Mouse (Mus musculus) liver, embryonic 16.5 days (tissue): ENCODE measurements around the gene Mkrn2os. TPM values are rescaled to one million over a fixed set of nuclear protein-coding genes. Genes with fewer than 3 reads are reported as not detected.
A peak's percentile ranks its signal among the peaks of the same experiment; 100 is the strongest.

Source experiments
- ATAC-seq: fragments of 200-750 bp; cut with Nextera tagmentation; 2 replicates; pipeline ENCODE4 v1.8.0; 2017; ENCODE audit warnings: low read depth, mild to moderate bottlenecking, moderate number of reproducible peaks, moderate library complexity
- H3K27ac ChIP-seq: fragments of 300-500 bp; sonication (generic); 2 replicates; pipeline ENCODE4 v1.5.1; 2014; ENCODE audit warnings: mild to moderate bottlenecking, low read length
- H3K27me3 ChIP-seq: fragments of 300-500 bp; sonication (generic); 2 replicates; pipeline ENCODE4 v1.6.1; 2014; ENCODE audit warnings: low read depth, low read length, mixed read lengths; ENCODE audit not compliant: control insufficient read depth, insufficient read depth
- H3K36me3 ChIP-seq: fragments of 300-500 bp; sonication (generic); 2 replicates; pipeline ENCODE4 v1.6.1; 2014; ENCODE audit warnings: mild to moderate bottlenecking; ENCODE audit not compliant: control insufficient read depth, insufficient read depth
- H3K4me1 ChIP-seq: fragments of 300-500 bp; sonication (generic); 2 replicates; pipeline ENCODE4 v1.6.1; 2014; ENCODE audit warnings: low read depth, low read length, mixed read lengths; ENCODE audit not compliant: control insufficient read depth
- H3K4me2 ChIP-seq: fragments of 300-500 bp; sonication (generic); 2 replicates; pipeline ENCODE4 v1.6.1; 2014; ENCODE audit warnings: low read depth, low read length, mixed read lengths
- H3K4me3 ChIP-seq: fragments of 300-500 bp; sonication (generic); 2 replicates; pipeline ENCODE4 v1.5.1; 2014; ENCODE audit warnings: low read depth, mild to moderate bottlenecking, low read length
- H3K9ac ChIP-seq: fragments of 300-500 bp; sonication (generic); 2 replicates; pipeline ENCODE4 v1.6.1; 2014; ENCODE audit warnings: low read depth, low read length
- H3K9me3 ChIP-seq: fragments of 300-500 bp; sonication (generic); replicated peaks from 2 replicates; pipeline ENCODE4 v1.6.1; 2016; ENCODE audit warnings: low read length; ENCODE audit not compliant: control insufficient read depth
- WGBS: fragments of 180-500 bp; shearing (Covaris S2); extraction: QIAGEN DNeasy Blood & Tissue Kit; methylation state at CpG from one replicate; pipeline ENCODE4 v1.1.7; 2014; ENCODE audit not compliant: insufficient replicate concordance; 5-methylcytosine and 5-hydroxymethylcytosine counted together
- polyA plus RNA-seq: library from polyadenylated mRNA; unstranded; fragments of >200 nt; fragmentation: Nextera tagmentation; extraction: Ambion mirVana; gene quantifications from 2 replicates; pipeline ENCODE4 v1.2.1, GENCODE M21; 2015

Gene Mkrn2os
- polyA plus RNA-seq, 1 experiment from 2014 or later = 12.5 TPM

DNA sequence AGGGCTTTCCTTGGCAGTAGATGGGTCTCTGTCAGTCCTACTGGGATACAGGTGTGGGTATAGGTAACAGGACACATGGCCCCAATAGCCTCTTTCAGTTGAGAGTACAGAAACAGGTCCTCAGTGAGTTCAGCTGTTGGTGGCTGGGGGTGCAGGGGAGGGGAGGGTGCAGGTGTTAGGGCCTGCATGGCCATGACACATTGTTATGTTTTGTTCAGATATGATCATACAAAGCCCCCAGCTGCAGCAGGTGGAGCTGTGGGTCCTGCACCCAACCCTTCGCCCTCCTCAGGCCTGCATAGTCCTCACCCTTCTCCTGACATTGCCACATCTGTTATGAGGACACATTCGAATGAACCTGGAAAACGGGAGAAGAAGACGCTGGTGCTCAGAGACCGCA is 17.9 kb upstream of the Mkrn2os start:
- Histone ChIP-seq H3K4me2 (no peak overlapping the region), H3K9me3 (no peaks in the 10 kb centered on the region), H3K4me1 (no peaks in the 10 kb centered on the region), H3K9ac (no peak overlapping the region), H3K4me3 (no peak overlapping the region), H3K27me3 (no peaks in the 10 kb centered on the region), H3K27ac (no peak overlapping the region), H3K36me3 (peaks cover 8% of the 10 kb centered on the region)
- ATAC-seq = no peak
- 78% methylated on average over 5 of the region's 5 CpGs for WGBS

- H3K27me3 ChIP-seq = no peaks in the 10 kb centered on the region
- no peak overlapping the region for H3K27ac ChIP-seq
- H3K4me1 ChIP-seq = no peaks in the 10 kb centered on the region
- H3K4me2 ChIP-seq = no peak overlapping the region
- no peak for ATAC-seq
- 67% methylated on average over 3 of the region's 3 CpGs for WGBS
- no peak overlapping the region for H3K4me3 ChIP-seq
- H3K36me3 ChIP-seq = peaks cover 4% of the 10 kb centered on the region; the same call in 1 of the 2 replicates
- no peak overlapping the region for H3K9ac ChIP-seq
- H3K9me3 ChIP-seq = no peaks in the 10 kb centered on the region
These were observed 16.7 kb upstream of the Mkrn2os start for GRCm38 (mm10) chr6:115609121-115609520.

GRCm38 (mm10) chr6:115607429-115607828 is 15.1 kb upstream of the Mkrn2os start:
- no peak overlapping the region for H3K4me3 ChIP-seq
- WGBS = 68% methylated on average over 4 of the region's 4 CpGs

DNA sequence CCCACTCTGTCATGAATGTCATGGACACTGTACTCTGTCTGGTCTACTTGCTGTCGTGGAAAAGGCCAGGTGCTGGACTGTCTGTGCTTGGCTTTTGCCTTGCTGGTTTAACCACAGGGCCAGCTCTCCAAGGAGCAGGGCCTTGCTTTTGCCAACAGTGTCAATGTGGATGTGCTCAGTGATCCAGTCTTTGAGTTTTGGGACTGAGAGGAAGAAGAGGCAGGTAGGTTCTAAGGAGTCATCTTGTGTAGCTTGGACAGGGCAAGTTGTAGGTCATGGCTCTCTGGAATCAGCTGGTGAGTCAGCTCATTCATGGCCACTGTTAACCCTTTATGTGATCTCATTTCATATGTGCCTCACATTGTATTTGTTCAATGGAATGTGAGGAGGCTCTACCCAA is 14.1 kb upstream of the Mkrn2os start:
- ATAC-seq = no peak
- Histone ChIP-seq H3K27ac (no peak overlapping the region), H3K27me3 (no peaks in the 10 kb centered on the region), H3K4me1 (peaks cover 8% of the 10 kb centered on the region), H3K4me3 (no peak overlapping the region), H3K36me3 (peaks cover 4% of the 10 kb centered on the region; the same call in 1 of the 2 replicates), H3K4me2 (no peak overlapping the region), H3K9ac (no peak overlapping the region), H3K9me3 (no peaks in the 10 kb centered on the region)
- 74% methylated on average over 1 of the region's 1 CpGs for WGBS

More at GRCm38 (mm10) chr6:115607429-115607828, 15.1 kb upstream of the Mkrn2os start:
- Histone ChIP-seq H3K4me2 (no peak overlapping the region), H3K9ac (no peak overlapping the region), H3K27me3 (no peaks in the 10 kb centered on the region), H3K36me3 (peaks cover 4% of the 10 kb centered on the region; the same call in 1 of the 2 replicates), H3K4me1 (peaks cover 7% of the 10 kb centered on the region), H3K9me3 (no peaks in the 10 kb centered on the region), H3K27ac (no peak overlapping the region)
- no peak for ATAC-seq

GRCm38 (mm10) chr6:115601715-115602523 is 9.5 kb upstream of the Mkrn2os start, which contains the start of gene Mkrn2:
Gene Mkrn2, plus strand, starts transcription at chr6:115601902.
- WGBS = under 1% methylated on average over 59 of the region's 61 CpGs

GRCm38 (mm10) chr6:115601322-115601714 is 8.9 kb upstream of the Mkrn2os start:
- H3K4me1 ChIP-seq = peaks cover 8% of the 10 kb centered on the region
- no peak overlapping the region for H3K27ac ChIP-seq
- peaks cover 2% of the 10 kb centered on the region; the same call in 1 of the 2 replicates for H3K9me3 ChIP-seq
- peak overlapping the region; percentile 84 for H3K4me3 ChIP-seq
- H3K4me2 ChIP-seq = peak overlapping the region; percentile 87
- no peaks in the 10 kb centered on the region for H3K27me3 ChIP-seq
- no peak overlapping the region for H3K9ac ChIP-seq
- no peaks in the 10 kb centered on the region for H3K36me3 ChIP-seq
- ATAC-seq = no peak
- 61% methylated on average over 4 of the region's 4 CpGs for WGBS

More at GRCm38 (mm10) chr6:115601715-115602523, 9.5 kb upstream of the Mkrn2os start, which contains the start of gene Mkrn2:
- Histone ChIP-seq H3K4me1 (peaks cover 8% of the 10 kb centered on the region), H3K27ac (peak within 1 kb of the TSS; percentile 77), H3K4me3 (peak within 1 kb of the TSS; percentile 84), H3K9me3 (peaks cover 2% of the 10 kb centered on the region; the same call in 1 of the 2 replicates), H3K9ac (peak within 1 kb of the TSS; percentile 90), H3K36me3 (no peaks in the 10 kb centered on the region), H3K27me3 (no peaks in the 10 kb centered on the region), H3K4me2 (peak within 1 kb of the TSS; percentile 87)
- peak; percentile 94 for ATAC-seq

DNA sequence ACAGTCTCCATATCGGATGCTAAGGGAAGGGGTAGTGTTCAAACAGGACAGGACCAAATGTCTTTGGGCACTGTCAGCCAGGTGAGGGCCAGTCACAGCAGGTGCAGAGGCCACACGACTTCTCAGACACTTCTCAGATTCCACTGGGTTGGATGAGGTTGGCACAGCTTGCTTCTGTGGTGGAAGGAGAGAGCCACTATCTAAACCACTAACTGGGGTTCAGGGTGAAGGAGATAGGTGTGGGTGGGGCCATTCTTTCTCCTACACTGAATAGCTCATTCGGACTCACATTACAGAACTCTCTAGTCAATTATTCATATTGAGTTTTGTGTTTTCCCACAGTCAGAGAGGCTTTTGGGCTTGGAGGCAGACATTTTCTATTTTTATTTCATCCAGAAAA is 3.3 kb upstream of the Mkrn2os start:
- no peaks in the 10 kb centered on the region for H3K9me3 ChIP-seq
- H3K27me3 ChIP-seq = no peaks in the 10 kb centered on the region
- no peak overlapping the region for H3K9ac ChIP-seq
- WGBS = 39% methylated on average over 3 of the region's 3 CpGs
- no peak for ATAC-seq
- H3K27ac ChIP-seq = no peak overlapping the region
- no peaks in the 10 kb centered on the region for H3K4me1 ChIP-seq
- no peak overlapping the region for H3K4me3 ChIP-seq
- no peaks in the 10 kb centered on the region for H3K36me3 ChIP-seq
- H3K4me2 ChIP-seq = no peak overlapping the region

GRCm38 (mm10) chr6:115594463-115594862 is 2.1 kb upstream of the Mkrn2os start:
- Histone ChIP-seq H3K4me1 (no peaks in the 10 kb centered on the region), H3K27ac (no peak overlapping the region), H3K4me3 (no peak overlapping the region), H3K36me3 (no peaks in the 10 kb centered on the region), H3K27me3 (no peaks in the 10 kb centered on the region), H3K9me3 (no peaks in the 10 kb centered on the region), H3K9ac (no peak overlapping the region), H3K4me2 (no peak overlapping the region)
- ATAC-seq = no peak
- WGBS = 44% methylated on average over 3 of the region's 3 CpGs

DNA sequence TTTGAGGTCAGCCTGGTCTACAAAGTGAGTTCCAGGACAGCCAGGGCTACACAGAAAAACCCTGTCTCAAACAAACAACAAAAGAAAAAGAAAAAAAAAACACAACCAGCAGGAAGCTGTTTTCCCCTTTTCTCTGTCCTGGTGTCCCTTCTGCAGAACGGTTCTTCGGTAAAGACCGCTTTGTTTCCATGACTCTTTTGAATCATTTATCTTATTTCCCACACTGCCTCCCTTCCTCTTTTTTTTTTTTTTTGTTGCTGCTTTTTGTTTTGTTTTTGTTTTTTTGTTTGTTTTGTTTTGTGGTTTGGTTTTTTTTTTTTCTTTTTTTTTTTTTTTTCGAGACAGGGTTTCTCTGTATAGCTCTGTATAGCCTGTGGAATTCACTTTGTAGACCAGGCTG is 876 bp upstream of the Mkrn2os start:
- no peak overlapping the region for H3K9ac ChIP-seq
- 54% methylated on average over 4 of the region's 4 CpGs for WGBS
- H3K4me2 ChIP-seq = no peak overlapping the region
- H3K9me3 ChIP-seq = no peaks in the 10 kb centered on the region
- no peaks in the 10 kb centered on the region for H3K27me3 ChIP-seq
- H3K4me1 ChIP-seq = no peaks in the 10 kb centered on the region
- H3K27ac ChIP-seq = no peak overlapping the region
- H3K4me3 ChIP-seq = no peak overlapping the region
- no peaks in the 10 kb centered on the region for H3K36me3 ChIP-seq
- ATAC-seq = no peak
